Mouse (Mus musculus): ENCODE data around the gene Arhgef18.

DNA sequence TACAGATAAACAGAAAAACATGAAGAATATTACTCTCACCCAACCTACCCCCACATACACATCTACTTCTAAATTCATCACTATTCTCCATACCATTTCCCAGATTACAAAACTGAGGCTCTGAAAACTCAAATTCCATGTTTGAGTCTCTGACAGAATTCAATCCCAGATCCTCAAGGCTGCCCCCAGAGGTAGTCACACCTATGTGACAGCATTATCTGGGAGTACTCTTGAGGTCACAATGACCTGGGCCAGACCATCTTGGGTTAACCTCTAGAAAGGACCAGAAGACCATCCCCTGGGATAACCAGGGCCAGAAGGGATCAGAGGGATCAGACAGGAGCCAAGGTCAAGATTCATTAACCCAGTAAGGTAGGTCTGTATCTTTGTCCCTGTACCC, 77.8 kb downstream of the Arhgef18 start, which contains the start of gene Tex45:
- no peak for TF ChIP-seq CTCF (IDR thresholded peaks at IDR 0.05; ENCODE audit: low read depth)
- no peak for TF ChIP-seq EP300 (IDR thresholded peaks at IDR 0.05; ENCODE audit: low read depth)
